Mouse (Mus musculus): ENCODE results near the gene Akap10. TPM values are rescaled to one million over a fixed set of nuclear protein-coding genes. Genes with fewer than 3 reads are reported as not detected.

Akap10 gene
- polyA plus RNA-seq, 1 experiment from 2014 or later: 8.1 TPM

DNA sequence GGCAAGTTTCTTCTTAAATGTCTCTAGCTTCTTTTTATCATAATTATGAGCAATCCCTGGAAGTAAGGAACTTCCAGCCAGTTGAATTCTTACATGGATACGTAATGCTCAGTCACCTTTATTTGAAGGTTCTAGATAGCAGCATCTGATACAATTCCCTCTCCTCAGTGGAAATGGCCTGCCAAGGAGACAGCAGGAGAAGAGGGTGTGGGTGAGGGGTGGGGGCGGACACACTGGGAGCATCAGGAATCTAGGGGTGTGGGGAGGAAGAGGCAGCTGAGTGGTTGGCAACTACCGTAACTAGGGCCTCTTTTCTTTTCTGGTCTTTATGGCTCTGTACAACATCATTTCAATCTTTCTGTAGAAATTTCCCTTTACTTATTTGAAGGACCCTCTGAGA lies 10.3 kb downstream of the Akap10 start:
- Histone ChIP-seq H3K36me3 (ENCODE audit: insufficient read depth, low read length) (peaks cover 17% of the 10 kb centered on the region; the same call in 1 of the 2 replicates), H3K4me2 (ENCODE audit: low read length) (no peak overlapping the region)
- WGBS: 97% methylated on average over 3 of the region's 3 CpGs

GRCm38 (mm10) chr11:61908315-61908714 lies 21.7 kb downstream of the Akap10 start:
- Histone ChIP-seq H3K27me3 (ENCODE audit: insufficient read depth, low read length) (no peaks in the 10 kb centered on the region), H3K36me3 (ENCODE audit: insufficient read depth, low read length) (peaks cover 36% of the 10 kb centered on the region), H3K27ac (no peak overlapping the region), H3K9ac (ENCODE audit: low read depth, low read length) (no peak overlapping the region), H3K4me3 (replicated peaks; ENCODE audit: low read depth, low read length) (no peak overlapping the region), H3K4me1 (replicated peaks; ENCODE audit: insufficient read depth, low read length) (no peaks in the 10 kb centered on the region), H3K9me3 (replicated peaks; ENCODE audit: low read length) (no peaks in the 10 kb centered on the region), H3K4me2 (ENCODE audit: low read length) (no peak overlapping the region)
- ATAC-seq (replicated peaks; ENCODE audit: low FRiP score, low read depth): no peak
- TF ChIP-seq CTCF (IDR thresholded peaks at IDR 0.05; ENCODE audit: low read depth): no peak
- DNase-seq (ENCODE audit: low spot score): no peak

More for the DNA sequence above, 10.3 kb downstream of the Akap10 start:
- no peaks in the 10 kb centered on the region for H3K4me1 ChIP-seq (replicated peaks; ENCODE audit: insufficient read depth, low read length)
- DNase-seq (ENCODE audit: low spot score) (no peak), ATAC-seq (replicated peaks; ENCODE audit: low FRiP score, low read depth) (no peak)
- no peak overlapping the region for H3K27ac ChIP-seq
- no peak for TF ChIP-seq CTCF (IDR thresholded peaks at IDR 0.05; ENCODE audit: low read depth)
- no peak overlapping the region for H3K9ac ChIP-seq (ENCODE audit: low read depth, low read length)
- H3K9me3 ChIP-seq (replicated peaks; ENCODE audit: low read length): no peaks in the 10 kb centered on the region
- no peaks in the 10 kb centered on the region for H3K27me3 ChIP-seq (ENCODE audit: insufficient read depth, low read length)
- H3K4me3 ChIP-seq (replicated peaks; ENCODE audit: low read depth, low read length): no peak overlapping the region

DNA sequence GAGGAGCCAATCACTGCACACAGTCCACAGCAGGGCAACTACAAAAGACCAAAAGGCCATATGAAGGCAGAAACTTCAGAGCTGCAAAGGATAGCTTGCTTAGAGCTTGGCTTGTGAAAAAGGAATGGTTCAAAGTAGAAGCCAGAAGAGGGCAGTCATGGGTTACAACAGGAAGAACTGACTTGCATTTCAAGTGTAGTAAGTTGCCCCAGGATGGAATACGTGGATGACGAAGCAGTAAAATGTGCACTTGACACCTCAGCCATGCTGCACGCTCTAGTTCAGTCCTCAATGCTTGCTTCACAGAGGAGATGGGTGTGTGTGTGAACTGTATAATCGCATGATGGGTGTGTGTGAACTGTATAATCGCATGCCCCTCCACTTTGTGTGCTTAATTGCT lies 47.9 kb downstream of the Akap10 start:
- H3K9me3 ChIP-seq (replicated peaks; ENCODE audit: low read length): no peaks in the 10 kb centered on the region
- H3K4me3 ChIP-seq (replicated peaks; ENCODE audit: low read depth, low read length): no peak overlapping the region
- no peak overlapping the region for H3K9ac ChIP-seq (ENCODE audit: low read depth, low read length)
- DNase-seq (ENCODE audit: low spot score) (peak; percentile 16), ATAC-seq (replicated peaks; ENCODE audit: low FRiP score, low read depth) (no peak)
- H3K4me2 ChIP-seq (ENCODE audit: low read length): no peak overlapping the region
- no peaks in the 10 kb centered on the region for H3K27me3 ChIP-seq (ENCODE audit: insufficient read depth, low read length)
- 71% methylated on average over 5 of the region's 5 CpGs for WGBS
- H3K27ac ChIP-seq: no peak overlapping the region
- H3K36me3 ChIP-seq (ENCODE audit: insufficient read depth, low read length): peaks cover 37% of the 10 kb centered on the region
- H3K4me1 ChIP-seq (replicated peaks; ENCODE audit: insufficient read depth, low read length): no peaks in the 10 kb centered on the region
- TF ChIP-seq CTCF (IDR thresholded peaks at IDR 0.05; ENCODE audit: low read depth): peak; percentile 52

DNA sequence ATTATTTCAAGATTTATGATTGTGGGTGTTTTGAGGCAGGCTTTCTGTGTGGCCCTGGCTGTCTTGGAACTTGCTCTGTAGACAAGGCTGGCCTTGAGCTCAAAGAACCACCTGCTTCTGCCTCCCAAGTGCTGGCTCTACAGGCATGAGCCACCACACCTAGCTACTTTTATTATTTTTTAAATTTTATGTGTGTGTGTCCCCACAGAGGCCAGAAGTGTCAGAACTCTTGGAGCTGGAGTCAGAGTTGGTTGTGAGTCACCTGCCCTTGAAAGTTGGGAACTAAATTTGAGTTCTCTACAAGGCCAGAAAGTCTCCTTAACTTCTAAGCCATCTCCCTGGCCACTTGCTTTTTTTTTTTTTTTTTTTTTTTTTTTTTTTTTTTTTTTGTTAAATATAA lies 50.1 kb downstream of the Akap10 start:
- H3K36me3 ChIP-seq (ENCODE audit: insufficient read depth, low read length): peaks cover 38% of the 10 kb centered on the region
- H3K9ac ChIP-seq (ENCODE audit: low read depth, low read length): no peak overlapping the region
- no peak for ATAC-seq (replicated peaks; ENCODE audit: low FRiP score, low read depth)
- H3K27me3 ChIP-seq (ENCODE audit: insufficient read depth, low read length): no peaks in the 10 kb centered on the region
- H3K27ac ChIP-seq: no peak overlapping the region
- H3K9me3 ChIP-seq (replicated peaks; ENCODE audit: low read length): no peaks in the 10 kb centered on the region
- no peak for DNase-seq (ENCODE audit: low spot score)
- no peak overlapping the region for H3K4me3 ChIP-seq (replicated peaks; ENCODE audit: low read depth, low read length)
- TF ChIP-seq CTCF (IDR thresholded peaks at IDR 0.05; ENCODE audit: low read depth): no peak
- no peaks in the 10 kb centered on the region for H3K4me1 ChIP-seq (replicated peaks; ENCODE audit: insufficient read depth, low read length)
- H3K4me2 ChIP-seq (ENCODE audit: low read length): no peak overlapping the region

DNA sequence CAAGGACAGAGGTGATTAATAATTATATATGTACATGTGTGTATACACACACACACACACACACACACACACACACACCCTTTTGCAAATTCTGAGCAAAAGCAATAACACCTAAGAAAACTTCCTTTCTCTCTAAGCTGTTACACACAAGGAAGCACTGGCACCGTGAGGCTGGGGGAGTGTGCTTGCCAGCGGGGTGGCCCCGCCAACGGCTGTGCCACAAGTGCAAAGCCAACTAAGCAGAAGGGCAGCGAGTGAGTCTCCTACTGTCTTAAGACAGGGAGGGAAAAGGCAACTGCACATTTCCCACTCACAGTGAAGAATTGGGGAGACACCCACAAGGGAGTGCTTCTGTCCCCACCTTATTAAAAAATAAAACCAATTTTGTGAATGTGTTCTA lies 58.2 kb downstream of the Akap10 start:
- H3K27ac ChIP-seq: no peak overlapping the region
- H3K27me3 ChIP-seq (ENCODE audit: insufficient read depth, low read length): no peaks in the 10 kb centered on the region
- H3K4me2 ChIP-seq (ENCODE audit: low read length): no peak overlapping the region
- no peak overlapping the region for H3K4me3 ChIP-seq (replicated peaks; ENCODE audit: low read depth, low read length)
- no peak for TF ChIP-seq CTCF (IDR thresholded peaks at IDR 0.05; ENCODE audit: low read depth)
- WGBS: 94% methylated on average over 5 of the region's 5 CpGs
- ATAC-seq (replicated peaks; ENCODE audit: low FRiP score, low read depth) (no peak), DNase-seq (ENCODE audit: low spot score) (no peak)
- H3K36me3 ChIP-seq (ENCODE audit: insufficient read depth, low read length): peaks cover 40% of the 10 kb centered on the region
- H3K9ac ChIP-seq (ENCODE audit: low read depth, low read length): no peak overlapping the region
- no peaks in the 10 kb centered on the region for H3K4me1 ChIP-seq (replicated peaks; ENCODE audit: insufficient read depth, low read length)
- H3K9me3 ChIP-seq (replicated peaks; ENCODE audit: low read length): no peaks in the 10 kb centered on the region

- TF ChIP-seq CTCF (IDR thresholded peaks at IDR 0.05; ENCODE audit: low read depth): no peak
- no peak overlapping the region for H3K4me2 ChIP-seq (ENCODE audit: low read length)
- H3K9ac ChIP-seq (ENCODE audit: low read depth, low read length): no peak overlapping the region
- H3K27me3 ChIP-seq (ENCODE audit: insufficient read depth, low read length): no peaks in the 10 kb centered on the region
- H3K27ac ChIP-seq: no peak overlapping the region
- H3K36me3 ChIP-seq (ENCODE audit: insufficient read depth, low read length): peaks cover 15% of the 10 kb centered on the region; the same call in 1 of the 2 replicates
- ATAC-seq (replicated peaks; ENCODE audit: low FRiP score, low read depth): no peak
- DNase-seq (ENCODE audit: low spot score): no peak
- no peak overlapping the region for H3K4me3 ChIP-seq (replicated peaks; ENCODE audit: low read depth, low read length)
- H3K9me3 ChIP-seq (replicated peaks; ENCODE audit: low read length): no peaks in the 10 kb centered on the region
- no peaks in the 10 kb centered on the region for H3K4me1 ChIP-seq (replicated peaks; ENCODE audit: insufficient read depth, low read length)
Measured at GRCm38 (mm10) chr11:61866856-61867255, 63.2 kb downstream of the Akap10 start.

- WGBS: 69% methylated on average over 6 of the region's 6 CpGs
- DNase-seq (ENCODE audit: low spot score): no peak
Measured at GRCm38 (mm10) chr11:61861781-61862547, 68.1 kb downstream of the Akap10 start.

More at GRCm38 (mm10) chr11:61861781-61862547, 68.1 kb downstream of the Akap10 start:
- no peak for ATAC-seq (replicated peaks; ENCODE audit: low FRiP score, low read depth)
- no peak overlapping the region for H3K4me3 ChIP-seq (replicated peaks; ENCODE audit: low read depth, low read length)
- no peak overlapping the region for H3K27ac ChIP-seq
- H3K4me2 ChIP-seq (ENCODE audit: low read length): no peak overlapping the region
- no peaks in the 10 kb centered on the region for H3K4me1 ChIP-seq (replicated peaks; ENCODE audit: insufficient read depth, low read length)
- no peak for TF ChIP-seq CTCF (IDR thresholded peaks at IDR 0.05; ENCODE audit: low read depth)
- H3K9ac ChIP-seq (ENCODE audit: low read depth, low read length): no peak overlapping the region
- H3K9me3 ChIP-seq (replicated peaks; ENCODE audit: low read length): no peaks in the 10 kb centered on the region
- H3K36me3 ChIP-seq (ENCODE audit: insufficient read depth, low read length): no peaks in the 10 kb centered on the region
- H3K27me3 ChIP-seq (ENCODE audit: insufficient read depth, low read length): no peaks in the 10 kb centered on the region

Measured in kidney, postnatal 0 days (tissue).